8 mouse cellular contexts compared by ENCODE assay signal in the genomic region with DNA sequence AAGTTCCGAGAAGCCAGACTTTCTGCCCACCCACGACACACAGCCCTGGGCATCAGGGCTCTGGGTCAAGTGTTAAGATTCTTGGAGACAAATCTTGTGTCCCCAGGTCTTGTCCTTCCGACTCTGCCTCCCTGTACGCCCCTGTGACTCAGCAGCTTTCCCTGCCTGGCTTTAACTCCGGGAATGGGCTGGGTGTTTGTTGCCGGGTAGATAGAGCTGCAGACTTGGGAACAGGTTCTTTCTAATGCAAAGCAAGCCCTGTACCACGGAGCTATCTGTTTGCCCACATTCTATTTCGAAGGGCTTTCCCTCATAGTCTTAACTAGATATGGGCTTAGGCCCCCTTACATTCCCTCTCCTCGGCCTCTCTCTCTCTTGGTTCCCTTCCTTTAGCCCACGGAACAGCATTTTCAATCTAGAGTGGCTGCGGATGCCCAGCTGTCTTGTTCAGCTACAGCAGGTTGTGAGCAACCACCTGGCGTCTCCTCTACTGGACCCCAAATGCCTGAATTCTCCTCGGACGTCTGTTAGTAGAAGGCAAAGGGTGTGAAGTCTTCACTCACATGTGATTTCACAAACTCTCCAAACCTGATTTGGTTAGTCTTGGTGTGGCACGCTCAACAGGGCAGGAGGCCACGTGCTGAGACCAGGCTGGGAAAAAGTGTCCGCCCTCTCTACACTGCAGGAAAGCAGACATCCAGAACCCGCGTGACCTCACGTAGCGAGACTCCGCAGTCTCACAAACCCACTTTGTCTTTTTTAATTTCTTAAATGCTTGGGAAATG. TPM values are rescaled to one million over a fixed set of nuclear protein-coding genes. Genes with fewer than 3 reads are reported as not detected.
DNase-seq lines count a peak whose midpoint lies in the region; ATAC-seq and TF ChIP-seq lines count a peak whose summit lies in the region.

No protein-coding gene starts in this region.

- no peak; the same call in 1 of the 2 replicates for TF ChIP-seq POLR2A in heart, adult 2 months (IDR thresholded peaks at IDR 0.05; ENCODE audit: insufficient read depth, low read depth, low read length)

- 22% methylated on average over 22 of the region's 22 CpGs for WGBS in heart, adult 2 months

- intact Hi-C loops in heart, adult 2 months (cut with DNase I): no loop called here
- intact Hi-C loops in heart, postnatal 36 days (cut with DNase I): loop anchor here (2.0 to 5.0 kb wide), 2 partner anchors 15 to 263 kb away; partner anchors contain the start of gene Ppp2ca

- H3K79me2 ChIP-seq in heart, adult 2 months (replicated peaks; ENCODE audit: control insufficient read depth, insufficient read depth, low read length): no peaks in the 10 kb centered on the region; the same call in 1 of the 2 replicates

- no peak for DNase-seq in heart, adult 2 months
- DNase-seq in heart, postnatal 36 days: no peak
- DNase-seq in kidney, postnatal 25 days: peak; percentile 69 to 90
- no peak for DNase-seq in thymus, postnatal 36 days
- no peak for DNase-seq in ovary, postnatal 10 days (ENCODE audit: low spot score)

- H3K27me3 ChIP-seq in heart, adult 2 months (ENCODE audit: control insufficient read depth, insufficient read depth, low read length): no peaks in the 10 kb centered on the region

- TF ChIP-seq CTCF in heart, adult 2 months (IDR thresholded peaks at IDR 0.05): no peak

- H3K36me3 ChIP-seq in heart, adult 2 months (ENCODE audit: control insufficient read depth, insufficient read depth, low read length): no peaks in the 10 kb centered on the region; the same call in 1 of the 2 replicates

- H3K27ac ChIP-seq in heart, adult 2 months: peak overlapping the region; percentile 98
- peak overlapping the region; percentile 91 for H3K27ac ChIP-seq in brown adipose tissue, adult 24 weeks (replicated peaks; ENCODE audit: low read depth, low read length)

- no peak for TF ChIP-seq EP300 in heart, adult 2 months (IDR thresholded peaks at IDR 0.05; ENCODE audit: insufficient read depth, low read depth, low read length)

- peak overlapping the region; percentile 80 for H3K4me3 ChIP-seq in heart, adult 2 months
- H3K4me3 ChIP-seq in brown adipose tissue, adult 24 weeks (ENCODE audit: insufficient read depth, low read depth, low read length): peak overlapping the region; percentile 80

- peak overlapping the region; percentile 93 for H3K9ac ChIP-seq in heart, adult 2 months (ENCODE audit: low read depth, low read length)

- H3K4me1 ChIP-seq in heart, adult 2 months (ENCODE audit: control insufficient read depth, insufficient read depth, low read length): peaks cover 16% of the 10 kb centered on the region
- peaks cover 14% of the 10 kb centered on the region for H3K4me1 ChIP-seq in brown adipose tissue, adult 24 weeks (ENCODE audit: control insufficient read depth, insufficient read depth, insufficient read length, low read length)

- peak; percentile 34; the same call in 1 of the 2 replicates for ATAC-seq in granulocyte monocyte progenitor cell, adult 5-6 weeks (replicated peaks; ENCODE audit: poor library complexity, severe bottlenecking)
- peak; percentile 24 for ATAC-seq in megakaryocyte progenitor cell, adult 5-6 weeks (replicated peaks; ENCODE audit: poor library complexity)

RNA-seq across cellular contexts. Expression of gene Vdac1, which starts 0.8 kb away (rescaled TPM):
- total RNA-seq in heart, adult 2 months (2021): 1,000 to 10,000 TPM in 1 of 2 experiments, 100 to 1,000 TPM in 1; 987 to 1,141 TPM
- polyA plus RNA-seq in heart, adult 2 months (2012; rRNA removed): 422 and 713 TPM in 2 replicates
- total RNA-seq in heart, postnatal 36 days (2021): 1,000 to 10,000 TPM; 1,074 to 1,088 TPM
- polyA plus RNA-seq in brown adipose tissue, adult 24 weeks (2012; ENCODE audit: insufficient read depth, insufficient read length, missing spikeins): 336 and 395 TPM in 2 replicates
- 126 and 132 TPM in 2 replicates for total RNA-seq in granulocyte monocyte progenitor cell, adult 5-6 weeks (2014; fragmentation: Nextera tagmentation)
- 205 and 244 TPM in 2 replicates for total RNA-seq in granulocyte monocyte progenitor cell, adult 5-6 weeks (2017)
- 128 and 138 TPM in 2 replicates for total RNA-seq in megakaryocyte progenitor cell, adult 5-6 weeks (2015)
- 223 and 244 TPM in 2 replicates for total RNA-seq in megakaryocyte progenitor cell, adult 5-6 weeks (2017)

RNA-seq across cellular contexts. Expression of gene 9530068E07Rik, which starts 36.4 kb away (rescaled TPM):
- total RNA-seq in heart, adult 2 months (2021): 10 to 100 TPM; 71.1 to 73.9 TPM
- 96.3 and 140 TPM in 2 replicates for polyA plus RNA-seq in heart, adult 2 months (2012; rRNA removed)
- total RNA-seq in heart, postnatal 36 days (2021): 10 to 100 TPM; 75.4 to 81.3 TPM
- 50.7 and 69.6 TPM in 2 replicates for polyA plus RNA-seq in brown adipose tissue, adult 24 weeks (2012; ENCODE audit: insufficient read depth, insufficient read length, missing spikeins)
- 90.0 and 106 TPM in 2 replicates for total RNA-seq in granulocyte monocyte progenitor cell, adult 5-6 weeks (2014; fragmentation: Nextera tagmentation)
- 82.7 and 86.4 TPM in 2 replicates for total RNA-seq in granulocyte monocyte progenitor cell, adult 5-6 weeks (2017)
- total RNA-seq in megakaryocyte progenitor cell, adult 5-6 weeks (2015): 132 and 143 TPM in 2 replicates
- total RNA-seq in megakaryocyte progenitor cell, adult 5-6 weeks (2017): 79.5 and 86.6 TPM in 2 replicates

Comparison
In these comparisons a context has a peak if more than half of its experiments do, and no peak if none do; other contexts are left out.
1. DNase-seq: peak in kidney, postnatal 25 days (2 of 2); none in heart, adult 2 months (0 of 2), heart, postnatal 36 days (0 of 2), thymus, postnatal 36 days (0 of 2) and ovary, postnatal 10 days (single experiment).
2. RNA of gene Vdac1, which starts 0.8 kb away (total RNA-seq): 987 to 1,141 TPM in heart, adult 2 months and 1,074 to 1,088 TPM in heart, postnatal 36 days; 126 to 244 TPM in granulocyte monocyte progenitor cell, adult 5-6 weeks and 128 to 244 TPM in megakaryocyte progenitor cell, adult 5-6 weeks; every median in the first group is over 4 times any median in the second.